Mouse (Mus musculus) heart, embryonic 14.5 days (tissue): ENCODE results near the gene Gm527. TPM values are rescaled to one million over a fixed set of nuclear protein-coding genes. Genes with fewer than 3 reads are reported as not detected.
A peak's percentile ranks its signal among the peaks of the same experiment; 100 is the strongest.

Experiments used
- ATAC-seq: fragments of 200-750 bp; cut with Nextera tagmentation; 2 replicates; pipeline ENCODE4 v1.8.0; 2017; ENCODE audit warnings: low read depth, moderate TSS enrichment; ENCODE audit not compliant: insufficient number of reproducible peaks, insufficient read depth, low FRiP score
- H3K27ac ChIP-seq, 2 experiments: fragments of 200-500 bp in 1 of 2; fragments of 300-500 bp in 1 of 2; sonication (generic) in 1 of 2; replicated peaks in 1 of 2; 2 replicates each; pipeline ENCODE4 v1.5.1; 2012 to 2014; ENCODE audit warnings: low read depth in 2 of 2, low read length in 2 of 2, control low read depth in 1 of 2, mild to moderate bottlenecking in 1 of 2, mixed read lengths in 1 of 2; ENCODE audit not compliant: control insufficient read depth in 1 of 2, insufficient read depth in 1 of 2
- H3K27me3 ChIP-seq: fragments of 300-500 bp; sonication (generic); 2 replicates; pipeline ENCODE4 v1.6.1; 2014; ENCODE audit warnings: mild to moderate bottlenecking, low read length, control low read depth; ENCODE audit not compliant: control insufficient read depth, insufficient read depth
- H3K36me3 ChIP-seq: fragments of 300-500 bp; sonication (generic); 2 replicates; pipeline ENCODE4 v1.6.1; 2014; ENCODE audit warnings: mild to moderate bottlenecking, control low read depth, low read length, mixed read lengths; ENCODE audit not compliant: control insufficient read depth, insufficient read depth
- H3K4me1 ChIP-seq, 2 experiments: fragments of 200-500 bp in 1 of 2; fragments of 300-500 bp in 1 of 2; sonication (generic) in 1 of 2; 2 replicates each; pipeline ENCODE4 v1.6.1; 2012 to 2014; ENCODE audit warnings: low read length in 2 of 2, control low read depth in 1 of 2, mixed read lengths in 1 of 2; ENCODE audit not compliant: control insufficient read depth in 2 of 2, insufficient read depth in 2 of 2
- H3K4me2 ChIP-seq: fragments of 300-500 bp; sonication (generic); 2 replicates; pipeline ENCODE4 v1.6.1; 2014; ENCODE audit warnings: mild to moderate bottlenecking, low read length
- H3K4me3 ChIP-seq, 2 experiments: fragments of 200-500 bp in 1 of 2; fragments of 300-500 bp in 1 of 2; sonication (generic) in 1 of 2; 2 replicates each; pipeline ENCODE4 v1.5.1; 2012 to 2014; ENCODE audit warnings: low read length in 2 of 2, mild to moderate bottlenecking in 2 of 2, control low read depth in 1 of 2, low read depth in 1 of 2, moderate library complexity in 1 of 2; ENCODE audit not compliant: control insufficient read depth in 1 of 2, insufficient read depth in 1 of 2
- H3K9ac ChIP-seq: fragments of 300-500 bp; sonication (generic); 2 replicates; pipeline ENCODE4 v1.6.1; 2014; ENCODE audit warnings: mild to moderate bottlenecking, low read length
- H3K9me3 ChIP-seq: fragments of 300-500 bp; sonication (generic); 2 replicates; pipeline ENCODE4 v1.6.1; 2016; ENCODE audit warnings: low read length, control low read depth; ENCODE audit not compliant: control insufficient read depth
- WGBS: fragments of 180-500 bp; shearing (Covaris S2); extraction: QIAGEN DNeasy Blood & Tissue Kit; methylation state at CpG from one replicate; pipeline ENCODE4 v1.1.7; 2014; 5-methylcytosine and 5-hydroxymethylcytosine counted together
- polyA plus RNA-seq: library from polyadenylated mRNA; unstranded; fragments of >200 nt; fragmentation: Nextera tagmentation; extraction: Ambion mirVana; gene quantifications from 2 replicates; pipeline ENCODE4 v1.2.1, GENCODE M21; 2014

Gene Gm527
- polyA plus RNA-seq, 1 experiment from 2014 or later = 4.0 TPM

DNA sequence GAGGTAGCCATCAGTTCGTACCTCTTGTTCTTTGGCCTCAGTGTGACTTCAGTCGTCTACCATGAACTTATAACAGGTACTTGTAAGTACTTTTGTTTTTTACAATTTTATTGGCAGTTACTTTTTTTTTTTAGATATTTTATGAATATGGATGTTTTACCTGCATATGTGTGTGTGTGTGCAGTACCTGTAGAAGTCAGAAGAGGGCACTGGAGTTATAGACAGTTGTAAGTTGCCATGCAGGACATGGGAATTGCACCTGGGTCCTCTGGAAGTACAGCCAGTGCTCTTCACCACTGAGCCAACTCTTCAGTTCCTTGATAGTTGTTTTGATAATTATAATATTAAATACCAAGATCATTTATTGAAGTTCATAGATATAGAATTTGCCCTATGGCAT, 19.8 kb downstream of the Gm527 start:
- H3K4me3 ChIP-seq = no peak overlapping the region
- H3K4me1 ChIP-seq = no peaks in the 10 kb centered on the region
- H3K27ac ChIP-seq = no peak overlapping the region
- H3K9me3 ChIP-seq = no peaks in the 10 kb centered on the region
- H3K9ac ChIP-seq = no peak overlapping the region
- H3K27me3 ChIP-seq = no peaks in the 10 kb centered on the region
- no peak for ATAC-seq
- H3K36me3 ChIP-seq = peaks cover 12% of the 10 kb centered on the region
- WGBS = 89% methylated on average over 2 of the region's 2 CpGs
- no peak overlapping the region for H3K4me2 ChIP-seq

DNA sequence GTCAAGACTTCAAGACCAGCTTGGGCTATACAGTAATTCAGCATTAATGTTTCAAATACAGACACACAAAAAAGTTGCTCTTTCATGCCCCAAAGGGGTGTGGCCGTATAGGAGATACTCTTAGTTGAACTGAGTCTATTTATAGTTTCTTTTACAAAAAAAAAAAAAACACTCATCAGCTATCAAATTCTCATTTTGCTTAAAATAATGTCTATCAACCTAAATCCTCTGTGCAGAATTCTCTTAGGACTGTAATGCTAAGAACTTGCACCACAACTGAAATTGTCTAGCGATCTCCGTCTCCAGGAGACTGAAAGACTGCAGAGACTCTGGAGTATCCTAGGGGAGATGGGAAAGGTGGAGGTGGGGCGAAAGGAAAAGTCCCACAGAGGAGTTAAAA, 46.9 kb downstream of the Gm527 start:
- Histone ChIP-seq H3K4me2 (peak overlapping the region; percentile 83), H3K36me3 (no peaks in the 10 kb centered on the region), H3K4me3 (peak overlapping the region; percentile 77 to 89), H3K9me3 (no peaks in the 10 kb centered on the region), H3K27me3 (no peaks in the 10 kb centered on the region), H3K27ac (peak overlapping the region in 1 of 2 experiments; percentile 70; a peak in 2 of 4 replicates), H3K4me1 (peaks cover 0 to 16% of the 10 kb centered on the region in 2 experiments; a peak in 1 of 4 replicates), H3K9ac (peak overlapping the region; percentile 70)
- WGBS = 5% methylated on average over 4 of the region's 4 CpGs
- no peak for ATAC-seq

DNA sequence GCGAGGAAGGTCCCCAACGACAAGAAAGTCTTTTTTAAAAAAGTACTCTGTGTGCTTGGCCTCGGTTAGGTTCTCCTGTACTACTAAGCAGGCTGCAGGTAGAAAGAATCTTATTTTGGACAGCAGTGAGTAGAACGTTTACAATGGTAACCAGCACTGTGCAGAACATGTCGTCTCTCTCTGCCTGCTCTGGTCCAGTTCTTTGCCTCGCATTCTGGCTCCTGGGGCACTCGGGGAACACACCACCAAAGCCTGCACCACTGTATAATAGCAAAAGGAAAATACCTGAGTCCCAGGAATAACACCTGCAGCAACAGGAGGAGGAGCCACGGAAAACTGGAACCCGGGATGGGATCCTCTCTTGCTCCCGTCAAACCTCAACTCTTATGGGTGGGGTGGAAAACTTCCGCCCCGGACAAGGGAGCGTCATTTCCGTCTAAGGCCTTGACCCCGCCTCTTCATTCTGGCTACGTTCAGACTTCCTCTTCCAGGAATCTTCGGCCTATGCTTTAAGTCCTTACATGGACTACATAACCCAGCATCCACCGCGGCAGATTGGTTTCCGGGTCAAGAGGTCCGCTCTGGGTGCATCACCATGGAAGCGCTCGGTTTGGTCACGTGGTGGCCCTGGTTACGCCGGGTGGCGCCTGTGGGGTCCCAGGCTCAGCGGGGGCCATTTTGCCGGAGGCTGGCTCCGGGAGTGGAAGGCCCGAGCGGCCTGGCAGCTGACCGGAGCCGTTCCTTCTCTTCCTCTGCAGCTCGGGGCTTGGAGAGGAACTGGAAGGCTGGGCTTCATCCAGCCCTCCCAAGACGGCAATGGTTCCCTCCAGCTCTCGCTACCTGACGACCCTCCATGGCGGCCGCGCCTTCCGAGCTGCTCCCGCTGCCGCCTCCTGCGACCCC, 47.7 kb downstream of the Gm527 start, which contains the start of the genes Klhl28 and Togaram1:
Gene Klhl28, minus strand, starts transcription at position 411 of the 903 bp plus-strand sequence.
Gene Togaram1, plus strand, starts transcription at position 681 of the 903 bp plus-strand sequence.
- H3K9ac ChIP-seq = peak within 1 kb of the TSS; percentile 94
- peak; percentile 99 for ATAC-seq
- H3K27me3 ChIP-seq = no peaks in the 10 kb centered on the region
- H3K27ac ChIP-seq = peak within 1 kb of the TSS; percentile 77 to 93
- H3K4me3 ChIP-seq = peak within 1 kb of the TSS; percentile 77 to 89
- WGBS = under 1% methylated on average over 44 of the region's 45 CpGs
- H3K4me1 ChIP-seq = peaks cover 0 to 16% of the 10 kb centered on the region in 2 experiments; a peak in 1 of 4 replicates
- peak within 1 kb of the TSS; percentile 84 for H3K4me2 ChIP-seq
- no peaks in the 10 kb centered on the region; the same call in 1 of the 2 replicates for H3K36me3 ChIP-seq
- no peaks in the 10 kb centered on the region for H3K9me3 ChIP-seq

DNA sequence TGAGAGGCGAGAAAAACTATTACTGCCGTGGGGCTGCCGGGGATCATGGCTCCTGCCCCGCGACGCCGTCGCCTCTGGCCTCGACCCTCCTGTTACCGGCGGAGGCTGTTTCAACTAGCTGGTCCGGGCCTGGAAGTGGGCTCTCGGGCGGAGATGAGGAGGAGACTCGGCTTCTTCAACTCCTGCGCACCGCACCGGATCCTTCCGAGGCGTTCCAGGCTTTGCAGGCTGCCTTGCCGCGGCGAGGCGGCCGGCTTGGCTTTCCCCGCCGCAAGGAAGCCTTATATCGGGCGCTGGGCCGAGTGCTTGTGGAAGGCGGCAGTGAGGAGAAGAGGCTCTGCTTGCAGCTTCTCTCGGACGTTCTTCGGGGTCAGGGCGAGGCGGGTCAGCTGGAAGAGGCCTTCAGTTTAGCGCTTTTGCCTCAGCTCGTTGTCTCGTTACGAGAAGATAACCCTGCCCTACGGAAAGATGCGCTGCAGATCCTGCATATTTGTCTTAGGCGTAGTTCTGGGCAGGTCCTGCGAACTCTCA, 48.5 kb downstream of the Gm527 start:
- peaks cover 3% of the 10 kb centered on the region; the same call in 1 of the 2 replicates for H3K36me3 ChIP-seq
- peaks cover 0 to 19% of the 10 kb centered on the region in 2 experiments; a peak in 1 of 4 replicates for H3K4me1 ChIP-seq
- peak overlapping the region; percentile 77 to 93 for H3K27ac ChIP-seq
- peak overlapping the region; percentile 84 for H3K4me2 ChIP-seq
- 0% methylated on average over 44 of the region's 44 CpGs for WGBS
- no peaks in the 10 kb centered on the region for H3K9me3 ChIP-seq
- H3K27me3 ChIP-seq = no peaks in the 10 kb centered on the region
- H3K4me3 ChIP-seq = peak overlapping the region; percentile 70 to 89
- H3K9ac ChIP-seq = peak overlapping the region; percentile 94
- ATAC-seq = peak; percentile 16; the same call in 1 of the 2 replicates

DNA sequence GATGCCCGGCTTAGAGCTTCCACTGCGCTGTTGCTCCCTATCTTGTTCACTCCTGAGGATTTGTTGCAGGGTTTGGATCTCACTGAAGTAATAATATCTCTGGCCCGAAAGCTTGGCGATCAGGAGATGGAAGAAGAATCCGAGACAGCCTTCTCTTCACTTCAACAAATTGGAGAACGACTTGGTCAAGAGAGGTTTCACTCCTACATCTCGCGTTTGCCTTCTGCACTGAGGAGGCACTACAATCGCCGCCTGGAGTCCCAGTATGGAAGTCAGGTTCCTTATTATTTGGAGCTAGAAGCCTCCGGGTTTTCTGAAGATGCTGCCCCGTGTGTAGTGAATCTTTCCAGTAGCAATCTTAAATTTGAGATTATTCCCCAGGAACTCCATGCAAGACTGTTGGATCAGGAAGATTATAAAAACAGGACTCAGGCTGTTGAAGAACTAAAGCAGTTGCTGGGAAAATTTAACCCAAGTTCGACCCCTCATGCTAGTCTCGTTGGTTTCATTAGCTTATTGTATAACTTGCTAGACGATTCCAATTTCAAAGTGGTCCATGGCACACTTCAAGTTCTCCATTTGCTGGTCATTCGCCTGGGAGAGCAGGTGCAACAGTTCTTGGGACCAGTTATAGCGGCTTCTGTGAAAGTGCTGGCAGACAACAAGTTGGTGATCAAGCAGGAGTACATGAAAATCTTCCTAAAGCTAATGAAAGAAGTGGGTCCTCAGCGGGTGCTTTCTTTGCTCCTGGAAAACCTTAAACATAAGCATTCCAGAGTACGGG, 49.1 kb downstream of the Gm527 start:
- Histone ChIP-seq H3K4me3 (peak overlapping the region; percentile 70 to 89), H3K36me3 (peaks cover 4% of the 10 kb centered on the region; the same call in 1 of the 2 replicates), H3K4me1 (peaks cover 0 to 23% of the 10 kb centered on the region in 2 experiments; a peak in 1 of 4 replicates), H3K9me3 (no peaks in the 10 kb centered on the region), H3K27ac (peak overlapping the region; percentile 77 to 93; a peak in 3 of 4 replicates), H3K9ac (peak overlapping the region; percentile 94), H3K4me2 (peak overlapping the region; percentile 84), H3K27me3 (no peaks in the 10 kb centered on the region)
- no peak for ATAC-seq
- 4% methylated on average over 19 of the region's 19 CpGs for WGBS

DNA sequence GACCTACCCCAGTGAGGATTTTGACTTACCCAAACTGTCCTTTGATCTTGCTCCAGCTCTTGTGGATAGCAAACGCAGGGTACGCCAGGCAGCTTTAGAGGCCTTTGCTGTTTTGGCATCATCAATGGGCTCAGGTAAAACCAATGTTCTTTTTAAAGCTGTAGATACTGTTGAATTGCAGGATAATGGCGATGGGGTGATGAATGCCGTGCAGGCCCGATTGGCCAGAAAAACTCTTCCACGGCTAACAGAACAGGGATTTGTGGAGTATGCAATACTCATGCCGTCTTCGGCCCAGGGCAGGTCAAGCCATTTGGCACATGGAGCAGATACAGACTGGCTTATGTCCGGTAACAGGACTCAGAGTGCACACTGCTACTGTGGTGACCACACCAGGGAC, 49.8 kb downstream of the Gm527 start:
- peak overlapping the region; percentile 84 for H3K4me2 ChIP-seq
- peaks cover 4% of the 10 kb centered on the region; the same call in 1 of the 2 replicates for H3K36me3 ChIP-seq
- WGBS = 1% methylated on average over 9 of the region's 9 CpGs
- H3K9me3 ChIP-seq = no peaks in the 10 kb centered on the region
- H3K9ac ChIP-seq = peak overlapping the region; percentile 94
- ATAC-seq = no peak
- no peaks in the 10 kb centered on the region for H3K27me3 ChIP-seq
- peaks cover 0 to 27% of the 10 kb centered on the region in 2 experiments; a peak in 1 of 4 replicates for H3K4me1 ChIP-seq
- peak overlapping the region; percentile 70 to 89 for H3K4me3 ChIP-seq
- H3K27ac ChIP-seq = no peak overlapping the region

DNA sequence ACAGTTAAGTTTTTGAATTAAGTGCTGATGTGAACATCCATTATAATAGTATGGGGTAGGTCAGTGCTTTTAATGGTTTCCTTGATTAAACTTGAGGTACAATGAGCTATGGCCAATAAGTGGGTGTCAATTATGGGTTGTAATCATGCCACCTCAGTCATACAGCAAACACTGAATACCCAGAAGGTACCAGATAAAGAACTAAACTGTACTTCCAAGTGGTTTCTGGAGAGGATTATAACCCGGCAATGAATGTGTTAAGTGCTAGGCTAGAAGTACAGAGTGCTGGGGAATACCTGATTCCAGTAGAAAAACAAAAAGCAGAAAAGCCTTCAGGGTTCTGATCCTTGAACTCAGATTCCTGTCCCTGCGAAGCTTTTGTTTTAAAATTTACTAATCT, 50.4 kb downstream of the Gm527 start:
- no peak overlapping the region for H3K27ac ChIP-seq
- no peak for ATAC-seq
- WGBS = 0% methylated on average over 2 of the region's 2 CpGs
- no peaks in the 10 kb centered on the region for H3K9me3 ChIP-seq
- H3K36me3 ChIP-seq = peaks cover 4% of the 10 kb centered on the region; the same call in 1 of the 2 replicates
- H3K4me2 ChIP-seq = peak overlapping the region; percentile 84
- H3K27me3 ChIP-seq = no peaks in the 10 kb centered on the region
- H3K4me3 ChIP-seq = peak overlapping the region; percentile 70 to 89; a peak in 3 of 4 replicates
- peak overlapping the region; percentile 94 for H3K9ac ChIP-seq
- peaks cover 0 to 27% of the 10 kb centered on the region in 2 experiments; a peak in 1 of 4 replicates for H3K4me1 ChIP-seq
